Mouse (Mus musculus) embryonic stem cell, embryonic (primary cell): ENCODE results near the gene Prkcz.

Experiments
- CTCF ChIA-PET, 4 experiments: fragments of 300-600 bp in 2 of 4; fragments of 350-600 bp in 2 of 4; sonication (Branson Sonifier 250); formaldehyde crosslinking; loops; one replicate each; lab custom pipeline; 2022; ENCODE audit warnings: inconsistent platforms in 2 of 4; lab: Charles Lee
- POLR2A ChIA-PET, 4 experiments: fragments of 300-600 bp in 2 of 4; fragments of 350-600 bp in 2 of 4; sonication (Branson Sonifier 250); formaldehyde crosslinking; loops; one replicate each; lab custom pipeline; 2022; ENCODE audit warnings: antibody characterized with exemption in 4 of 4, inconsistent platforms in 1 of 4; lab: Charles Lee

The Prkcz gene

DNA sequence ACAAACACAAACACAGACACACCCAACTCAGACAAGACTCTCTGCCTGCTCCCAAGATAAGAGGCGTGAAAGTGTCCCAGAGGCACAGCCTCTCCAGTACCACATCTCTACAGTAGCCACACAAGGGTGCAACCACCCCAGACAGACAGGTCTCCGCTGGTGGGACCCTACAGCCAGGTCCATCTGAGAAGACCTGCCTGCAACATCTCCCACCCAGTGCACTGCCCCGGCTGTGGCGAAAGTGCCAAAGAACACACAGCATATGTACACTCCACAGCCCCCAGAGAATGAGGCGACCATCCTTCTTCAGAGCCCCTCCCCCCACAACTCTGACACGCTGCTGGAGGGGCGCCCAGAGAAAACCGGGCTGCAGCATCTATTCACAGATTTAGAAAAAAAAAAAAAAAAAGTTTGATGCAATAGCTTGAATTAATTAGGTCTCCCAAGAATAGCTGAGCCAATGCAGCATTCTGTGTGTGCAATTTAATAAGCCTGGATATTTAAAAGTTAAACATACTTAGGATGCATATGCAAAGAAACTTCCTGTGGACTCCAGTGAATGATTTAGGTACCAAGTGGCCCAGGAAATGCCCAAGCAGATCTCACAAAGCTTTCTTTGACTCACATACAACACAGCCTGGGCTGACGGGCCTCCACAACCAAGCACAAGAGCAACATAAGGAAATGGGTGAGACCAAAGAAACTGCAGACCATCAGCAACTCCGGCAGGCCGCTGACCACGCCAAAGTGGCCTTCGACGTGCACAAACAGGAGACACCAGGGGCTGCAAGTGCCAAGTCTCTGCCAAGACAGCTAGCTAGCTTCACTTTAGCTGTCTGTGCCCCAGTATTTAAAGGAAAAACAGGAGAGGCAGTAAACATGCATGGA lies 140.7 kb downstream of the Prkcz start:
- ChIA-PET CTCF (interaction anchor here in 2 of 4 experiments (0.7 to 1.7 kb wide), 5 partner anchors 29 to 274 kb away, joined by 3 to 6 read pairs (median 4); partner anchors contain the start of gene Faap20 (in 1 of the 2)), POLR2A (interaction anchor here in 3 of 4 experiments (0.6 to 11.8 kb wide), 36 partner anchors 9 to 134 kb away, joined by 3 to 135 read pairs (median 4); partner anchors contain the start of genes Morn1 (in 2 of the 3) and Rer1 (in 2 of the 3))

DNA sequence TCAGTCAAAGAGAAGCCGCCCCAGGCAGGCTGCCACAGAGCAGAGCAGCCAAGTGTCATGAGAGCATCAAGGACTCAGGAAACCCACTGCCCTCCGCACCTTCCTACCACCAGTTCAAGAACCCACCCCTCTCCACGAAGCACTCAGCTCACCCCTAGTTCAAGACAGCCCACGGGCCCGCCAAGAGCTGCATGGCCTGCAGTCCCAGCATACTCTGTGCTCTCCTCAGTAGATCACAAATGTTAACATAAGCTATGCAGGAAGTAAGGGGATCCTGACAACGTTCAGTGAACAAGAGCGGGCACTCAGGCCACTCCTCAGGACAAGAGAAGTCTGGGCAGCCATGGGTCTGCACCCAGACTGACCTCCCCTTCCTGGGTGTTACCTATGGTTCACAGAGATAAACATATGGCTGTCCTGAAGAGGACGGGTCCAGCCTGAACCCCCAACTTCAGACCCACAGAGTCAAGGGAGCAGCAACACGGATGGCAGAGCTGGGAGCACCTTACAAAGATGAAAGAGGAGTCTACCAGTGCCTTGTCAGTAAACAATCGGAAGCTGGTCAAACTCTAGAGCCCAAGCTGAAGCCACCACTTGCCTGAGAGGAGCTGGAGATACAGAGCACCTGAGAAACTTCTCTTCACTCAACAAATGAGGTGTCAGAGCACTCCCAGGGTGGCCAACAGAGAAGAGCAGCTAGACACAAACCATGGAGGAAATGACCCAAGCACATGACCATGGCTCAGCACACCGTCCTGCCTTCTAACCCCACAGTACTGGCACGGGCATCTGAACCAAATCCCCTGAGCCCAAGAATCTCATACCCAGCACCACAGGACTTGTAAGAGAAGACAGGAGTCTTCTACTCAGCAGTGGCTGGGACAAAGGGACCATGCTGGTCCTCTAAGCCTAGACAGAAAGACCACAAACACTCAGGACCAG lies 141.6 kb downstream of the Prkcz start:
- POLR2A ChIA-PET, result interaction anchor here in 3 of 4 experiments (0.5 to 11.8 kb wide), 25 partner anchors 8 to 133 kb away, joined by 3 to 135 read pairs (median 3); partner anchors contain the start of genes Morn1 (in 2 of the 3), Rer1 (in 2 of the 3) and Faap20 (in 1 of the 3)
- CTCF ChIA-PET, result interaction anchor here in 2 of 4 experiments (0.8 to 1.7 kb wide), 4 partner anchors 91 to 273 kb away, joined by 3 to 5 read pairs (median 3); no protein-coding TSS in a partner anchor

DNA sequence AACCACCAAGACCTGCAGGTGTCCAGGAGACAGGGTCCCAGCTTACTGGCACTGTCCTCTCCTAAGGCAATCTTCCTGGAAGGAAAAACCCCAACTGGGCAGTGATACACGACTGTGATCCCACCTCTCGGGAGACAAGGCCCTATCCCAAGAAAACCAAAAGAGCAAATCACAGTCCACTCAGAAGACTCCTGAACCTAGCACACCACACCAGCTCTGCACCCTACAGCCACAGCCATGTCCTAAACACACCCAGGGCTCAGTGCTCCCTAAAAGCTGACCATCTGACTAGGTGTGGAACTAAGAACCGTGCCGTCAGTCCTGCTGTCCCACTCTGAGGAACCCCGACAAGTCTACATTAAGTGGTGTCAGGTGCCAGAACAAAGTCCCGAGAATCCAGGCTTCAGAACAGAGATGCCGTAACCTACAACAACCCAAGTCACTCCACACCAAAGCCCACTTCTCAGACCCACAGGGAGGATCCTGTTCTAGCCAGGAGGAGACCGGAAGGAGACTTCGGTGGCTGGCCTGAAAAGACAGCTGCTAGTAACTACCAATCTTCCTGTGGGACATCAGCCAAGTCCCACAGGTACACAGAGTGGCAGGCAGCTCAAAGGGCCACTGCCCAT lies 142.9 kb downstream of the Prkcz start:
- ChIA-PET POLR2A (interaction anchor here in 3 of 4 experiments (0.5 to 11.8 kb wide), 26 partner anchors 10 to 919 kb away, joined by 3 to 135 read pairs (median 3); partner anchors contain the start of genes Morn1 (in 2 of the 3), Rer1 (in 2 of the 3) and Faap20 (in 1 of the 3)), CTCF (interaction anchor here in 2 of 4 experiments (0.6 to 1.7 kb wide), 5 partner anchors 31 to 888 kb away, joined by 3 to 5 read pairs (median 4); partner anchors contain the start of gene Faap20 (in 1 of the 2))

DNA sequence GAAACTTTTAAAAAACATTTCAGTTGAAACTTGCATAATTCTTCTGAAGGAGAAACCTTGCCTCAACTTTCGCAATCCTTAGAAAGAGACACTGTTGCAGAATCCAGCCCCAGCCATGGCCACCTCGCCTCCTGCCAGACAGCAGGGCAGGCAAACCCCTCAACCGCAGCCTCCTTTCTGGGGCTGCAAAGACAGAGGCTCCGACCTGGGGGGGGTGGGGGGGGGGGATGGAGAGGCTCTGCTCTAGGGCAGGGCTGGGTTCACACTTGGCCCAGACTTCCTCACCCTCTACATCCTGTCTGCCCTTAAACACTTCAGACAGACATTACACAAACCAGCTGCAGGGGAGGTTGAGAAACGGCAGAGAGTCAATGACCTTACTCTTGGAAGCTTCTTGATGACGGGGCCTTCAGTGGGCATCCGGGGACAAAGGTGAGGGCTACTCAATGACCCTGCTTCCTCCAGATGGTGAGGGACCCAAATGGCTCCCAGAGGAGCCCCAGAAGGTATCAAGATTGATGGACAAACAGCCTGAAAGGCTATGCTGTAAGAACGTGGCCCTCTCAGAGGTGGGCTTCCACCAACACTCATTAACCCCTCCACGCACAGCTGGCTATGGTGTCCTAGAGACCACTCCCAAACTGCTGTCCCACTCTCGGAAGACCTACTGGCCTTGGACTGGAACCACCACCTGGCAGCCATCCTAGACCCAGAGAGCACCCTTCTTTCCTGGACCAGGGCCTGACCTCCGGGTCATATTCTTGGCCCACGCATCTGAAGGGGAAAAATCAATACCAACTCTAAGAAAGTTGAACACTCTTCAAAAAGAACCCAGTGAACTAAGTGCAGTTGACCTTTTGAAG lies 143.7 kb downstream of the Prkcz start:
- ChIA-PET CTCF (interaction anchor here in 1 of 4 experiments (0.6 to 1.1 kb wide), 4 partner anchors 93 to 887 kb away, joined by 3 to 4 read pairs (median 3); no protein-coding TSS in a partner anchor), POLR2A (interaction anchor here in 3 of 4 experiments (0.6 to 11.8 kb wide), 13 partner anchors 9 to 480 kb away, joined by 3 to 135 read pairs (median 4); partner anchors contain the start of gene Faap20 (in 1 of the 3))

DNA sequence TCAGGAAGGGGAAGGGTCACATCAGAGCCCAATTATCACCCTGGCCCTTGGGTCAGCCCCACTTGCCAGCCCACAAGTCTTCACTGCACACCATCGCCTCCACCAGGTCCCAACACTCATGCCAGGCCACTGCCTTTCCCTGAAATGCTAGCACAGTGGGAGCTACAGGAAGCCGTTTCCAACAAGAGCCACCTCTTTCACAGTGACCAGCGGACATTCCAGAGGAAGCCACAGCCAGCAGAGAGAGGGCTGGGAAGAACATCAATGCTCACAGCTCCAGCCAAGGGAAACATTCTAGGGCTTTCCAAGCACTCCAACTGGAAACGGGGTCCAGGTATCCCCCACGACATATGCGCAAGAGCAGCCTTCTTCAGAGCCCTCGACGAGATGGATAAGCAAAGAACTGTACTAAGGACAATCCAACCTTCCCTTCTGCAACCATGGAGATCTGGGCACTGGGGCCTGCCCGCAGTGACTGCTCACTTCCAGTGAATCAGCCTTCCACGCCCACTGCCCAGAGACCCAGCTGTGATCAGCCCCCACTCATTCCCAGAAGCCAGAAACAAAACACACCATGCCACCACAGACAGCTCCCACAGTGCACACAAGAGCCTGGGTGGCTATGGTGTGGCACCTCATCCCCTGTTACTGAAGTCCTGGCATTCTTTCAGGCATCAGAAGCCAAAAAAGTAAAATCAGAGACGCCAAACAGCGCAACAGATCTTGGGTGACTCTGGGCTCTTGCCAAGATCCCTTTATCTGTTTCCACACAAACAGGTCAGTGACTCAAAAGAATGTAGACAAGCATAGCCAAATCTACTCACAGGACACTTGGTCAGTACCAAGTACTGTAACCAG lies 145.2 kb downstream of the Prkcz start:
- CTCF ChIA-PET, result interaction anchor here in 1 of 4 experiments (0.6 to 0.7 kb wide), 2 partner anchors 92 to 689 kb away, joined by 3 read pairs; no protein-coding TSS in a partner anchor
- POLR2A ChIA-PET, result interaction anchor here in 3 of 4 experiments (1.0 to 11.8 kb wide), 7 partner anchors 8 to 58 kb away, joined by 3 to 135 read pairs (median 4); no protein-coding TSS in a partner anchor

DNA sequence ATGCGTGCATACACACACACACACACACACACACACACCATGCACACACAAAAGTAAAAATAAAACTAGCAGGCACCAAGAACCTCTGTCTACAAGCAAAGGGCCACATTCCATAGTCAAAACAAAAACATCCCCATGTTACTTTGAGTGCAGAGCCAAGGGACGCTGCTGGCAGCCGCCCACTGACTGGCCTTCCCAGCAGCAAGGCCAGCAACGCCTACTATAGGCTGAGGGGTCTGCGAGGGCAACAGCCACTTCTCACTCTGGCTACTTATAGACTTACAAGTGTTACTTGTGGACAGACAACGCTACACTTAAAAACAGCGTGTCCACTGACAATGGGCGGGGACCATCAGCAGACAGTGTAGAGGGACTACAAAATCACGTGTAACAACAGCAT lies 146.0 kb downstream of the Prkcz start:
- POLR2A ChIA-PET, result interaction anchor here in 3 of 4 experiments (0.5 to 11.8 kb wide), 6 partner anchors 8 to 100 kb away, joined by 3 to 135 read pairs (median 4); no protein-coding TSS in a partner anchor
- CTCF ChIA-PET, result interaction anchor here in 2 of 4 experiments (0.6 kb wide), 2 partner anchors 180 to 689 kb away, joined by 3 to 4 read pairs; no protein-coding TSS in a partner anchor

DNA sequence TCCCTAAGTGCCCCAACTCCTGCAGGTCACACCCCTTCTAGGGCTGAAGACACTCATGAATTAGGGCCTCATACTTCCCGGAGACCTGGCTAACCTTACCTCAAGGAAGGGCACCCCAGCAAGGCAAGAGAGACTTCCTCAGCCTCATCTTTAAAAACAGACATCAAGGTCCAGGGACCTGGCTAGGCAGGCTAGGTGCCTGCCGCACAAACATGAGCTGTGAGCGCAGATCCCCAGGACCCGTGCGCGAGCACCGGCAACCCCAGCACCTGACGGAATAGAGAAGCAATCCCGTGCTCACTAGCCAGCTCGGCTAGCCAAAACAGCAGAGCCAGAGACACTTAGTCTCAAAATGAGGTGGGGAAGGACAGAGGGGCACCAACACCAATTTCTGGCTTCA lies 146.4 kb downstream of the Prkcz start:
- ChIA-PET CTCF (interaction anchor here in 1 of 4 experiments (0.6 kb wide), 1 partner anchor 181 kb away, joined by 4 read pairs; no protein-coding TSS in a partner anchor), POLR2A (interaction anchor here in 3 of 4 experiments (0.5 to 11.8 kb wide), 6 partner anchors 8 to 100 kb away, joined by 3 to 135 read pairs (median 4); no protein-coding TSS in a partner anchor)

DNA sequence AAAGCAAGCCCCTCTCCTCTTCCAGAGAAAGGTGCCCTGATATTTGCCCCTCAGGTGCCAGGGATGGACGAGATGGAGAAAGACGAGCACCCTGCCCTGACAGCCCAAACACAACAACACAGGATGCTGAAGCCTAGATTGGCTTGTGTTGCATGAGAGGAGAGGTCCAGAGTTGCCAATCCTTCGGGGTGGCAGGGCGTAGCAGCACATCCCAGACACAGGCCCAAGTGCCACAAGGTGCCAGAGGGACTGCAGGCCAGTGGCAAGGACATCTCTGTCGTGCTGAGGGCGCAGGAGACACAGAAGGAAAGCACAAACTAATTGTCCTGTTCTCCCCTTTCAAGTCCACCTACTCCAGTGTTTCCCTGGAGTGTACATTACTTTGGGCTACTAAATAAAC lies 147.0 kb downstream of the Prkcz start:
- ChIA-PET CTCF (no interaction called here), POLR2A (interaction anchor here in 1 of 4 experiments (1.0 kb wide), 1 partner anchor 14 kb away, joined by 4 read pairs; no protein-coding TSS in a partner anchor)

DNA sequence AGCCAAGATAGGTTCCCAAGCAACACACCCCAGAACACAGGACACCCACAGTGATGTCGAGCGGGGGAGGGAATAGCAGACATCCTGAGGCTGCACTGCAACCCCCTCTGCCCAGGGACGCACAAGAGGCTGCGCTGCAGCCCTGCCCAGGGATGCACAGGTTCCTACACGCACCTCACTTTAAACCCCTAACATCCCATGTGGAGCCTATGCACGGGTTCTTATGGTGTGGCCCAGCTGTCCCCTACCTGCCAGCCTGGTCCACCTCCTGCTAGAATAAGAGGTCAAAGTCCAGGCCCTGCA lies 147.5 kb downstream of the Prkcz start:
- ChIA-PET POLR2A (interaction anchor here in 2 of 4 experiments (1.1 to 1.6 kb wide), 3 partner anchors 9 to 63 kb away, joined by 3 to 4 read pairs (median 3); no protein-coding TSS in a partner anchor), CTCF (no interaction called here)

DNA sequence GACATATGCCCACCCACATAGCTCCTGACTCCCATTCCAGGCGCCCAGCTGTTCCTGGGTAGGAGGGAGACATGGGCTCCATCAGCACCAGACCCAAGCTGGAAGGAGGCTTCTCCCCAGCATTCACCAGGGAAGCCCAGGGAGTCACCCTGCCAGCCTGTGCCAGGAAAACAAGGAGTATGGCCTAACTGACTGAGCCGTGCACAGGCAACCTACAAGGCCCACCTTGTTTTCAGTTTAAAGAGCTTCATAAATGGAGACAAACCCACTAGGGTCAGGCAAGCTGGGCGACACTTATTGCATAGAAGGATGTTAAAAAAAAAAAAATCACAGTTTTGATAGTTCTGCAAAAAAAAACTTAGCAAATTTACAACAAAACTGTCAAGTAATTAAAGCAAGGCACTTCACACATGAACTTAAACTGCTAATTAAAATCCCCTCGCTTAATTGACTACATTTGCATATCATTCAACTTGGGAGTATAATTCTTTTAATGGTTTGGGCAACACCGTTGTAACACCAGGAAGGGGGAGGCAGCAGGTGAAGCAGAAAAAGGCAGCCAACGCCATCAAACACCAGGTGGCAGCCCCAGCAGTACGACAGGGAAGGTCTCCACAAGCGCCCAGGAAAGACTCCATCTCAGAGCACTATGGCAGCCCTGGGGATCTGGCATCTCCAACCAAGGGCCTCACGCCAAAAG lies 148.0 kb downstream of the Prkcz start:
- ChIA-PET POLR2A (interaction anchor here in 2 of 4 experiments (1.1 to 1.6 kb wide), 5 partner anchors 10 to 63 kb away, joined by 3 to 4 read pairs (median 3); no protein-coding TSS in a partner anchor), CTCF (no interaction called here)
